Mouse (Mus musculus): ENCODE measurements around the gene Nudt17.

DNA sequence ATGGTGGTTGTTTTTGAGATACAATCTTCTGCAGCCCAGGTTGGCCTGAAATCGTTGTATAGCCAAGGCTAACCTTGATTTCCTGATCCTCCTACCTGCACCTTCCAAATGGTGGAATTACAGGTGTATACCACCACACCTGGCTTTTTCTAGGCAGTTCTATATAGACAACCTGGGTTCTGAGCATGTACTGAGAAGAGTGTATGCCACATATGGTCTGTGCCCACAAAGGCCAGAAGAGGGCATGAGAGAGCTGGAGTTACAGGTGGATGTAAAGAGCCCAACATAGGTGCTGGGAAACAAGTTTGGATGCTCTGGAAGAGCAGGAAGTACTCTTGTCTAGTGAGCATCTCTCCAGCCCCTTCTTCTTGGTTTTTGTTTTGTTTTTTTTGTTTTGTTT is 41.0 kb downstream of the Nudt17 start:
- TF ChIP-seq TAL1 (IDR thresholded peaks at IDR 0.05; ENCODE audit: low read length) = no peak
- TF ChIP-seq GATA1 (IDR thresholded peaks at IDR 0.05; ENCODE audit: low read length) = no peak
